In genomic region chr16:13040312-13041100, GRCm38 (mm10) we compare ENCODE assay signal across 15 mouse cellular contexts.
A peak's percentile ranks its signal among the peaks of the same experiment; 100 is the strongest.
DNase-seq lines count a peak whose midpoint lies in the region; ATAC-seq and TF ChIP-seq lines count a peak whose summit lies in the region.
"Had no signal": no experiment of that assay in that cellular context is flagged by ENCODE, and none has a peak within 500 bp of the region (broad histone marks: within the 10 kb centered on the region; RNA-seq: fewer than 3 reads in every experiment).

No protein-coding gene starts in this region.

- no peaks in the 10 kb centered on the region for H3K27me3 ChIP-seq in forebrain, embryonic 10.5 days (ENCODE audit: poor library complexity, severe bottlenecking)
- H3K27me3 ChIP-seq: embryonic facial prominence, embryonic 12.5 days; midbrain, embryonic 15.5 days; neural tube, embryonic 15.5 days had no signal

- ATAC-seq in monocyte, adult 5-6 weeks (replicated peaks; ENCODE audit: insufficient number of reproducible peaks, low FRiP score, low TSS enrichment, poor library complexity, severe bottlenecking) = no peak
- ATAC-seq: forebrain, embryonic 16.5 days; midbrain, embryonic 15.5 days had no signal

- intact Hi-C loops in gastrocnemius, adult 2 months (cut with DNase I) = no loop called here

- H3K4me3 ChIP-seq in gastrocnemius, adult 2 months = peak overlapping the region; percentile 7; the same call in 1 of the 2 replicates
- H3K4me3 ChIP-seq in forebrain, embryonic 10.5 days = no peak overlapping the region
- H3K4me3 ChIP-seq: embryonic facial prominence, embryonic 12.5 days; hindbrain, embryonic 10.5 days; layer of hippocampus, adult 2 months; midbrain, embryonic 15.5 days; neural tube, embryonic 15.5 days had no signal

- WGBS in forebrain, embryonic 10.5 days = 80% methylated on average over 15 of the region's 15 CpGs

- no peak overlapping the region; the same call in 1 of the 2 replicates for H3K27ac ChIP-seq in gastrocnemius, adult 2 months
- no peak overlapping the region for H3K27ac ChIP-seq in forebrain, embryonic 10.5 days
- H3K27ac ChIP-seq: embryonic facial prominence, embryonic 12.5 days; hindbrain, embryonic 10.5 days; layer of hippocampus, adult 2 months; midbrain, embryonic 15.5 days; neural tube, embryonic 15.5 days had no signal

- H3K9me3 ChIP-seq in forebrain, embryonic 10.5 days = no peaks in the 10 kb centered on the region
- H3K9me3 ChIP-seq: embryonic facial prominence, embryonic 12.5 days; hindbrain, embryonic 10.5 days; midbrain, embryonic 15.5 days; neural tube, embryonic 15.5 days had no signal

- no peak for DNase-seq in gastrocnemius, adult 2 months
- no peak for DNase-seq in gastrocnemius, postnatal 10 days
- DNase-seq in ovary, postnatal 36 days (ENCODE audit: low spot score) = peak; percentile 13
- DNase-seq in ovary, postnatal 10 days (ENCODE audit: low spot score) = no peak
- DNase-seq in kidney, postnatal 36 days = peak; percentile 41 to 62
- DNase-seq in forebrain, embryonic 10.5 days (ENCODE audit: extremely low spot score, low spot score) = no peak
- DNase-seq in yolk sac, embryonic 10.5 days (ENCODE audit: low spot score) = no peak
- DNase-seq: left cerebral cortex, postnatal 4 days had no signal

- no peaks in the 10 kb centered on the region for H3K36me3 ChIP-seq in forebrain, embryonic 10.5 days (replicated peaks)
- H3K36me3 ChIP-seq: embryonic facial prominence, embryonic 12.5 days; hindbrain, embryonic 10.5 days; midbrain, embryonic 15.5 days; neural tube, embryonic 15.5 days had no signal

- 0 out of 2 replicates have a peak, but pooled peaks cover 2% of the 10 kb centered on the region for H3K4me1 ChIP-seq in forebrain, embryonic 10.5 days
- H3K4me1 ChIP-seq: embryonic facial prominence, embryonic 12.5 days; midbrain, embryonic 15.5 days had no signal

- no peak for TF ChIP-seq CTCF in gastrocnemius, adult 2 months (IDR thresholded peaks at IDR 0.05)

Comparison
In these comparisons a context has a peak if more than half of its experiments do, and no peak if none do; other contexts are left out.
1. DNase-seq: peak in ovary, postnatal 36 days (single experiment) and kidney, postnatal 36 days (2 of 2); none in gastrocnemius, adult 2 months (single experiment), gastrocnemius, postnatal 10 days (single experiment), ovary, postnatal 10 days (single experiment), forebrain, embryonic 10.5 days (single experiment) and yolk sac, embryonic 10.5 days (single experiment).